In the genomic region with DNA sequence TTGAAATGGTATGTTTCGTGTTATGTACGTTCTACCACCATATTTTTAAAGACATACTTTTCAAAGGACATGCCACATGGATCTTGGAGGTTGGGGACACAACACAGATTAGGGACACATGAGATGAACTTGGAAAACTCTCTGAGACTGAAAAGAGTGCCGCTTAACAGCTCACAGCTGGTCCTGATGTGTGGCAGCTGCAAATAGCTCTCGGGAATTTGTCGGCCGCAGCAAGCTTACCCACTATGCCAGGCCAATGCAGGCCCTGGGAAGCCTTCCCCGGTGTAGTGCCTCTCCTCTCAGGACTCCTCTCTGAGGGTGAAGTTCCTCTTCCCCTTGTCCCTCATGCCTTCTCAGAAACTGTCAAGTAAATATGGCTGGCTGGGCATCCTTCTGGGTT, we compare ENCODE assay signal across 26 mouse cellular contexts. TPM values are rescaled to one million over a fixed set of nuclear protein-coding genes. Genes with fewer than 3 reads are reported as not detected.
DNase-seq lines count a peak whose midpoint lies in the region; ATAC-seq and TF ChIP-seq lines count a peak whose summit lies in the region.
"Had no signal": no experiment of that assay in that cellular context is flagged by ENCODE, and none has a peak within 500 bp of the region (broad histone marks: within the 10 kb centered on the region; RNA-seq: fewer than 3 reads in every experiment).

No protein-coding gene starts in this region.

- H3K9ac ChIP-seq in embryonic facial prominence, embryonic 14.5 days (ENCODE audit: low read depth, low read length), result no peak overlapping the region
- no peak overlapping the region for H3K9ac ChIP-seq in liver, postnatal 0 days (replicated peaks)
- H3K9ac ChIP-seq in lung, postnatal 0 days (replicated peaks; ENCODE audit: low read depth), result no peak overlapping the region
- no peak overlapping the region for H3K9ac ChIP-seq in forebrain, embryonic 12.5 days
- H3K9ac ChIP-seq: forebrain, postnatal 0 days; heart, embryonic 13.5 days; hindbrain, embryonic 14.5 days; neural tube, embryonic 12.5 days had no signal

- WGBS in embryonic facial prominence, embryonic 14.5 days, result 59% methylated on average over 7 of the region's 7 CpGs
- WGBS in embryonic facial prominence, embryonic 10.5 days, result 81% methylated on average over 7 of the region's 7 CpGs
- WGBS in liver, postnatal 0 days (ENCODE audit: insufficient replicate concordance), result 73% methylated on average over 7 of the region's 7 CpGs
- 64% methylated on average over 7 of the region's 7 CpGs for WGBS in lung, postnatal 0 days
- 83% methylated on average over 7 of the region's 7 CpGs for WGBS in forebrain, embryonic 12.5 days

- no peaks in the 10 kb centered on the region for H3K4me1 ChIP-seq in embryonic facial prominence, embryonic 14.5 days (ENCODE audit: control insufficient read depth, insufficient read depth, low read length)
- H3K4me1 ChIP-seq in embryonic facial prominence, embryonic 10.5 days, result peaks cover 15% of the 10 kb centered on the region
- peaks cover 31% of the 10 kb centered on the region for H3K4me1 ChIP-seq in liver, postnatal 0 days (ENCODE audit: insufficient read depth)
- no peaks in the 10 kb centered on the region for H3K4me1 ChIP-seq in lung, postnatal 0 days (ENCODE audit: insufficient read depth, low read depth, low read length)
- no peaks in the 10 kb centered on the region for H3K4me1 ChIP-seq in forebrain, embryonic 12.5 days
- H3K4me1 ChIP-seq: neural tube, embryonic 12.5 days had no signal

- no peak for TF ChIP-seq CTCF in liver, postnatal 0 days (IDR thresholded peaks at IDR 0.05; ENCODE audit: low read depth)
- TF ChIP-seq CTCF in lung, postnatal 0 days (IDR thresholded peaks at IDR 0.05), result no peak

- ATAC-seq in embryonic facial prominence, embryonic 14.5 days (ENCODE audit: low read depth), result peak; percentile 30; the same call in 1 of the 2 replicates
- no peak for ATAC-seq in liver, postnatal 0 days
- peak; percentile 67 for ATAC-seq in lung, postnatal 0 days
- no peak for ATAC-seq in forebrain, embryonic 12.5 days (ENCODE audit: low FRiP score)
- ATAC-seq: forebrain, postnatal 0 days; inflammation-experienced regulatory T-cells, adult 6 months had no signal

- H3K36me3 ChIP-seq in embryonic facial prominence, embryonic 14.5 days (ENCODE audit: control insufficient read depth, insufficient read depth, low read length), result no peaks in the 10 kb centered on the region
- 0 out of 2 replicates have a peak, but pooled peaks cover 8% of the 10 kb centered on the region for H3K36me3 ChIP-seq in embryonic facial prominence, embryonic 10.5 days (replicated peaks)
- peaks cover 26% of the 10 kb centered on the region for H3K36me3 ChIP-seq in liver, postnatal 0 days (replicated peaks; ENCODE audit: insufficient read depth, low read length)
- H3K36me3 ChIP-seq in lung, postnatal 0 days (ENCODE audit: insufficient read depth, low read length), result no peaks in the 10 kb centered on the region
- H3K36me3 ChIP-seq in splenic B cell, adult 2 months (ENCODE audit: control insufficient read depth, insufficient read depth, low read length, poor library complexity, severe bottlenecking), result no peaks in the 10 kb centered on the region
- peaks cover 9% of the 10 kb centered on the region; the same call in 1 of the 2 replicates for H3K36me3 ChIP-seq in forebrain, embryonic 12.5 days (replicated peaks)

- peak; percentile 34 for DNase-seq in embryonic facial prominence, embryonic 14.5 days (ENCODE audit: low spot score)
- DNase-seq in embryonic facial prominence, embryonic 10.5 days (ENCODE audit: low spot score), result no peak
- no peak for DNase-seq in liver, postnatal 0 days
- no peak for DNase-seq in liver
- DNase-seq in lung, postnatal 0 days (ENCODE audit: low spot score), result peak; percentile 65
- peak; percentile 16 for DNase-seq in splenic B cell, adult 2 months (ENCODE audit: low read depth, low spot score)
- no peak for DNase-seq in embryo, embryonic 10 days (ENCODE audit: low spot score)
- DNase-seq: adrenal gland, postnatal 14 days; cerebellum, adult 8-10 months; cerebellum, postnatal 36 days; forebrain, postnatal 0 days; heart, postnatal 36 days; kidney, adult 2 months; midbrain, embryonic 14.5 days; retina, postnatal 1 day; right cerebral cortex, postnatal 25 days; thymus, adult 2 months; thymus, postnatal 4 days had no signal

- H3K27ac ChIP-seq in embryonic facial prominence, embryonic 14.5 days (replicated peaks; ENCODE audit: low read depth, low read length), result no peak overlapping the region
- H3K27ac ChIP-seq in embryonic facial prominence, embryonic 10.5 days (replicated peaks), result no peak overlapping the region
- peak overlapping the region; percentile 74 for H3K27ac ChIP-seq in liver, postnatal 0 days (ENCODE audit: low read depth)
- peak overlapping the region; percentile 71 for H3K27ac ChIP-seq in lung, postnatal 0 days (ENCODE audit: low read length)
- no peak overlapping the region for H3K27ac ChIP-seq in forebrain, embryonic 12.5 days
- H3K27ac ChIP-seq: forebrain, embryonic 10.5 days; heart, embryonic 13.5 days; hindbrain, embryonic 14.5 days; kidney, postnatal 0 days; left cerebral cortex, adult 2 months; neural tube, embryonic 12.5 days had no signal

- H3K4me3 ChIP-seq in embryonic facial prominence, embryonic 14.5 days (ENCODE audit: low read depth, low read length), result no peak overlapping the region
- no peak overlapping the region for H3K4me3 ChIP-seq in embryonic facial prominence, embryonic 10.5 days
- H3K4me3 ChIP-seq in liver, postnatal 0 days (ENCODE audit: low read depth, low read length), result no peak overlapping the region
- H3K4me3 ChIP-seq in lung, postnatal 0 days (ENCODE audit: low read depth, low read length), result no peak overlapping the region
- H3K4me3 ChIP-seq in forebrain, embryonic 12.5 days (replicated peaks), result no peak overlapping the region
- H3K4me3 ChIP-seq: forebrain, embryonic 10.5 days; heart, embryonic 13.5 days; left cerebral cortex, adult 2 months; neural tube, embryonic 12.5 days had no signal

- TF ChIP-seq EP300 in liver, postnatal 0 days (IDR thresholded peaks at IDR 0.05; ENCODE audit: low read depth), result no peak
- TF ChIP-seq EP300 in lung, postnatal 0 days (IDR thresholded peaks at IDR 0.05), result 0 out of 2 replicates have a peak, but pooled peaks have one; percentile 16

- no peaks in the 10 kb centered on the region for H3K27me3 ChIP-seq in embryonic facial prominence, embryonic 14.5 days (replicated peaks; ENCODE audit: control insufficient read depth, insufficient read depth, low read length)
- H3K27me3 ChIP-seq in embryonic facial prominence, embryonic 10.5 days (replicated peaks; ENCODE audit: low read depth, poor library complexity, severe bottlenecking), result no peaks in the 10 kb centered on the region
- H3K27me3 ChIP-seq in liver, postnatal 0 days (ENCODE audit: insufficient read depth, low read length), result no peaks in the 10 kb centered on the region
- no peaks in the 10 kb centered on the region for H3K27me3 ChIP-seq in lung, postnatal 0 days (replicated peaks; ENCODE audit: insufficient read depth, low read length)
- no peaks in the 10 kb centered on the region for H3K27me3 ChIP-seq in splenic B cell, adult 2 months (ENCODE audit: control insufficient read depth, insufficient read depth, low read length, poor library complexity, severe bottlenecking)
- no peaks in the 10 kb centered on the region for H3K27me3 ChIP-seq in forebrain, embryonic 12.5 days
- H3K27me3 ChIP-seq: heart, embryonic 13.5 days; neural tube, embryonic 12.5 days had no signal

- H3K9me3 ChIP-seq in embryonic facial prominence, embryonic 14.5 days (ENCODE audit: control insufficient read depth, low read length), result no peaks in the 10 kb centered on the region
- H3K9me3 ChIP-seq in embryonic facial prominence, embryonic 10.5 days, result no peaks in the 10 kb centered on the region
- H3K9me3 ChIP-seq in liver, postnatal 0 days (ENCODE audit: low read length), result no peaks in the 10 kb centered on the region
- no peaks in the 10 kb centered on the region for H3K9me3 ChIP-seq in lung, postnatal 0 days (ENCODE audit: low read length)
- no peaks in the 10 kb centered on the region for H3K9me3 ChIP-seq in forebrain, embryonic 12.5 days
- H3K9me3 ChIP-seq: forebrain, embryonic 10.5 days; heart, embryonic 13.5 days; neural tube, embryonic 12.5 days had no signal

- H3K4me2 ChIP-seq in embryonic facial prominence, embryonic 14.5 days (ENCODE audit: low read depth, low read length), result no peak overlapping the region
- H3K4me2 ChIP-seq in liver, postnatal 0 days (ENCODE audit: low read depth, low read length), result no peak overlapping the region
- no peak overlapping the region for H3K4me2 ChIP-seq in lung, postnatal 0 days (replicated peaks; ENCODE audit: low read depth, low read length)
- H3K4me2 ChIP-seq in forebrain, embryonic 12.5 days, result no peak overlapping the region
- H3K4me2 ChIP-seq: heart, embryonic 13.5 days; hindbrain, embryonic 14.5 days; neural tube, embryonic 12.5 days had no signal

RNA-seq across cellular contexts. Expression of a gene that starts 8.3 kb away (rescaled TPM):
- 11.2 and 11.9 TPM in 2 replicates for polyA plus RNA-seq in embryonic facial prominence, embryonic 14.5 days (2014; fragmentation: Nextera tagmentation; extraction: Ambion mirVana)
- 8.7 and 12.2 TPM in 2 replicates for polyA plus RNA-seq in embryonic facial prominence, embryonic 10.5 days (2016; fragmentation: Nextera tagmentation; extraction: Ambion mirVana)
- 8.2 and 9.2 TPM in 2 replicates for polyA plus RNA-seq in liver, postnatal 0 days (2015; fragmentation: Nextera tagmentation; extraction: Ambion mirVana)
- 6.0 and 6.4 TPM in 2 replicates for polyA plus RNA-seq in lung, postnatal 0 days (2015; fragmentation: Nextera tagmentation; extraction: Ambion mirVana)
- 13.7 and 15.1 TPM in 2 replicates for polyA plus RNA-seq in forebrain, embryonic 12.5 days (2016; fragmentation: Nextera tagmentation; extraction: Ambion mirVana)

RNA-seq across cellular contexts. Expression of a gene that starts 10.9 kb away (rescaled TPM):
- 0.29 and 0.69 TPM in 2 replicates for polyA plus RNA-seq in embryonic facial prominence, embryonic 14.5 days (2014; fragmentation: Nextera tagmentation; extraction: Ambion mirVana)
- polyA plus RNA-seq in embryonic facial prominence, embryonic 10.5 days (2016; fragmentation: Nextera tagmentation; extraction: Ambion mirVana), result 0.35 and 0.60 TPM in 2 replicates
- 0.14 TPM in 1 of 2 replicates, not detected in the other for polyA plus RNA-seq in liver, postnatal 0 days (2015; fragmentation: Nextera tagmentation; extraction: Ambion mirVana)
- polyA plus RNA-seq in lung, postnatal 0 days (2015; fragmentation: Nextera tagmentation; extraction: Ambion mirVana), result 0.18 and 0.19 TPM in 2 replicates
- polyA plus RNA-seq in forebrain, embryonic 12.5 days (2016; fragmentation: Nextera tagmentation; extraction: Ambion mirVana), result 0.38 and 0.87 TPM in 2 replicates

RNA-seq across cellular contexts. Expression of a gene that starts 28.9 kb away (rescaled TPM):
- polyA plus RNA-seq in embryonic facial prominence, embryonic 14.5 days (2014; fragmentation: Nextera tagmentation; extraction: Ambion mirVana), result 80.3 and 85.2 TPM in 2 replicates
- 97.1 and 106 TPM in 2 replicates for polyA plus RNA-seq in embryonic facial prominence, embryonic 10.5 days (2016; fragmentation: Nextera tagmentation; extraction: Ambion mirVana)
- polyA plus RNA-seq in liver, postnatal 0 days (2015; fragmentation: Nextera tagmentation; extraction: Ambion mirVana), result 58.1 and 59.1 TPM in 2 replicates
- 87.2 and 92.0 TPM in 2 replicates for polyA plus RNA-seq in lung, postnatal 0 days (2015; fragmentation: Nextera tagmentation; extraction: Ambion mirVana)
- polyA plus RNA-seq in forebrain, embryonic 12.5 days (2016; fragmentation: Nextera tagmentation; extraction: Ambion mirVana), result 127 and 134 TPM in 2 replicates

RNA-seq across cellular contexts. Expression of a gene that starts 37.3 kb away (rescaled TPM):
- polyA plus RNA-seq in embryonic facial prominence, embryonic 14.5 days (2014; fragmentation: Nextera tagmentation; extraction: Ambion mirVana), result 69.9 and 72.5 TPM in 2 replicates
- 1.2 and 1.7 TPM in 2 replicates for polyA plus RNA-seq in embryonic facial prominence, embryonic 10.5 days (2016; fragmentation: Nextera tagmentation; extraction: Ambion mirVana)
- polyA plus RNA-seq in liver, postnatal 0 days (2015; fragmentation: Nextera tagmentation; extraction: Ambion mirVana), result 37.2 and 44.0 TPM in 2 replicates
- 69.5 and 72.5 TPM in 2 replicates for polyA plus RNA-seq in lung, postnatal 0 days (2015; fragmentation: Nextera tagmentation; extraction: Ambion mirVana)
- 3.7 and 4.0 TPM in 2 replicates for polyA plus RNA-seq in forebrain, embryonic 12.5 days (2016; fragmentation: Nextera tagmentation; extraction: Ambion mirVana)

RNA-seq across cellular contexts. Expression of a gene that starts 41.0 kb away (rescaled TPM):
- 21.1 and 22.0 TPM in 2 replicates for polyA plus RNA-seq in embryonic facial prominence, embryonic 14.5 days (2014; fragmentation: Nextera tagmentation; extraction: Ambion mirVana)
- polyA plus RNA-seq in embryonic facial prominence, embryonic 10.5 days (2016; fragmentation: Nextera tagmentation; extraction: Ambion mirVana), result 0.51 and 0.75 TPM in 2 replicates
- polyA plus RNA-seq in liver, postnatal 0 days (2015; fragmentation: Nextera tagmentation; extraction: Ambion mirVana), result 5.7 and 5.9 TPM in 2 replicates
- 5.1 TPM in 2 replicates for polyA plus RNA-seq in lung, postnatal 0 days (2015; fragmentation: Nextera tagmentation; extraction: Ambion mirVana)
- polyA plus RNA-seq in forebrain, embryonic 12.5 days (2016; fragmentation: Nextera tagmentation; extraction: Ambion mirVana), result 0.56 and 0.65 TPM in 2 replicates

Comparison
In these comparisons a context has a peak if more than half of its experiments do, and no peak if none do; other contexts are left out.
1. DNase-seq: peak in embryonic facial prominence, embryonic 14.5 days (single experiment), lung, postnatal 0 days (single experiment) and splenic B cell, adult 2 months (single experiment); none in embryonic facial prominence, embryonic 10.5 days (single experiment), liver, postnatal 0 days (single experiment), liver (single experiment) and embryo, embryonic 10 days (single experiment).
2. ATAC-seq: peak in embryonic facial prominence, embryonic 14.5 days (single experiment) and lung, postnatal 0 days (single experiment); none in liver, postnatal 0 days (single experiment) and forebrain, embryonic 12.5 days (single experiment).
3. H3K27ac ChIP-seq: peak in liver, postnatal 0 days (single experiment) and lung, postnatal 0 days (single experiment); none in embryonic facial prominence, embryonic 14.5 days (single experiment), embryonic facial prominence, embryonic 10.5 days (single experiment) and forebrain, embryonic 12.5 days (single experiment).